Mouse (Mus musculus): ENCODE data around the gene Osbp2.
A peak's percentile ranks its signal among the peaks of the same experiment; 100 is the strongest.

- TF ChIP-seq CTCF (IDR thresholded peaks at IDR 0.05; ENCODE audit: control insufficient read depth, insufficient read depth, insufficient read length) (peak; percentile 94), USF1 (IDR thresholded peaks at IDR 0.05; ENCODE audit: low read depth) (no peak), MYOG (IDR thresholded peaks at IDR 0.05; ENCODE audit: control insufficient read depth, extremely low read depth, insufficient read length) (no peak), MAX (IDR thresholded peaks at IDR 0.05) (no peak), FOSL1 (IDR thresholded peaks at IDR 0.05; ENCODE audit: insufficient read depth, low read length, poor library complexity, severe bottlenecking) (no peak), MYOD1 (IDR thresholded peaks at IDR 0.05; ENCODE audit: control insufficient read depth, insufficient read length, low read depth) (no peak), CEBPB (IDR thresholded peaks at IDR 0.05; ENCODE audit: low read depth) (no peak)
Observed at GRCm38 (mm10) chr11:3714486-3714885, 149.2 kb downstream of the Osbp2 start.

All from C2C12 (cell line).